Mouse (Mus musculus) liver, embryonic 13.5 days (tissue): ENCODE data around the gene Cdt1. TPM values are rescaled to one million over a fixed set of nuclear protein-coding genes. Genes with fewer than 3 reads are reported as not detected.

Experiments
- ATAC-seq: fragments of 200-750 bp; cut with Nextera tagmentation; 2 replicates; pipeline ENCODE4 v1.8.0; 2017; ENCODE audit warnings: low read depth, mild to moderate bottlenecking, moderate number of reproducible peaks, moderate library complexity
- DNase-seq: peaks from one replicate; pipeline ENCODE4 v3.0.0; 2022
- H3K27ac ChIP-seq: fragments of 300-500 bp; sonication (generic); 2 replicates; pipeline ENCODE4 v1.5.1; 2015; ENCODE audit warnings: moderate library complexity, mild to moderate bottlenecking, inconsistent platforms
- H3K27me3 ChIP-seq: fragments of 300-500 bp; sonication (generic); 2 replicates; pipeline ENCODE4 v1.6.1; 2015; ENCODE audit warnings: mild to moderate bottlenecking, inconsistent platforms
- H3K36me3 ChIP-seq: fragments of 300-500 bp; sonication (generic); 2 replicates; pipeline ENCODE4 v1.6.1; 2015; ENCODE audit warnings: mild to moderate bottlenecking, inconsistent platforms
- H3K4me1 ChIP-seq: fragments of 300-500 bp; sonication (generic); replicated peaks from 2 replicates; pipeline ENCODE4 v1.6.1; 2015; ENCODE audit warnings: inconsistent platforms
- H3K4me2 ChIP-seq: fragments of 300-500 bp; sonication (generic); 2 replicates; pipeline ENCODE4 v1.6.1; 2015; ENCODE audit warnings: inconsistent platforms, mild to moderate bottlenecking, moderate library complexity
- H3K4me3 ChIP-seq: fragments of 300-500 bp; sonication (generic); replicated peaks from 2 replicates; pipeline ENCODE4 v1.5.1; 2015; ENCODE audit warnings: mild to moderate bottlenecking, inconsistent platforms
- H3K9ac ChIP-seq: fragments of 300-500 bp; sonication (generic); 2 replicates; pipeline ENCODE4 v1.6.1; 2015; ENCODE audit warnings: mild to moderate bottlenecking, inconsistent platforms
- H3K9me3 ChIP-seq: fragments of 300-500 bp; sonication (generic); replicated peaks from 2 replicates; pipeline ENCODE4 v1.6.1; 2016; ENCODE audit warnings: inconsistent platforms
- WGBS: fragments of 180-500 bp; shearing (Covaris S2); methylation state at CpG from one replicate; pipeline ENCODE4 v1.1.7; 2015; ENCODE audit not compliant: insufficient replicate concordance; 5-methylcytosine and 5-hydroxymethylcytosine counted together
- polyA plus RNA-seq: library from polyadenylated mRNA; unstranded; fragments of >200 nt; fragmentation: Nextera tagmentation; extraction: Ambion mirVana; gene quantifications from 2 replicates; pipeline ENCODE4 v1.2.1, GENCODE M21; 2015

The Cdt1 gene
- polyA plus RNA-seq, 1 experiment from 2014 or later: 60.6 TPM

GRCm38 (mm10) chr8:122593240-122593639 lies 25.4 kb downstream of the Cdt1 start:
- Histone ChIP-seq H3K4me2 (0 out of 2 replicates have a peak overlapping the region, but pooled peaks have one; percentile 4), H3K27ac (peak overlapping the region; percentile 50), H3K9me3 (no peaks in the 10 kb centered on the region), H3K27me3 (no peaks in the 10 kb centered on the region), H3K36me3 (no peaks in the 10 kb centered on the region), H3K9ac (no peak overlapping the region), H3K4me1 (peaks cover 21% of the 10 kb centered on the region), H3K4me3 (no peak overlapping the region)
- peak; percentile 21 for DNase-seq
- WGBS: 49% methylated on average over 12 of the region's 12 CpGs
- peak; percentile 42; the same call in 1 of the 2 replicates for ATAC-seq

GRCm38 (mm10) chr8:122593783-122594507 lies 26.1 kb downstream of the Cdt1 start:
- Histone ChIP-seq H3K4me2 (0 out of 2 replicates have a peak overlapping the region, but pooled peaks have one; percentile 4), H3K4me3 (no peak overlapping the region), H3K27ac (peak overlapping the region; percentile 50)

GRCm38 (mm10) chr8:122596031-122596430 lies 28.2 kb downstream of the Cdt1 start:
- H3K4me1 ChIP-seq: peaks cover 21% of the 10 kb centered on the region
- H3K4me3 ChIP-seq: no peak overlapping the region
- H3K36me3 ChIP-seq: no peaks in the 10 kb centered on the region
- no peak overlapping the region for H3K9ac ChIP-seq
- H3K9me3 ChIP-seq: no peaks in the 10 kb centered on the region
- H3K27me3 ChIP-seq: no peaks in the 10 kb centered on the region
- no peak overlapping the region for H3K4me2 ChIP-seq
- DNase-seq: no peak
- ATAC-seq: no peak
- WGBS: 42% methylated on average over 4 of the region's 4 CpGs
- H3K27ac ChIP-seq: no peak overlapping the region

More at GRCm38 (mm10) chr8:122593783-122594507, 26.1 kb downstream of the Cdt1 start:
- DNase-seq: no peak
- H3K36me3 ChIP-seq: no peaks in the 10 kb centered on the region
- ATAC-seq: no peak
- H3K9ac ChIP-seq: no peak overlapping the region
- WGBS: 75% methylated on average over 19 of the region's 19 CpGs
- H3K27me3 ChIP-seq: no peaks in the 10 kb centered on the region
- H3K9me3 ChIP-seq: no peaks in the 10 kb centered on the region
- H3K4me1 ChIP-seq: peaks cover 21% of the 10 kb centered on the region

- Histone ChIP-seq H3K27ac (no peak overlapping the region), H3K4me3 (no peak overlapping the region), H3K36me3 (no peaks in the 10 kb centered on the region), H3K4me2 (no peak overlapping the region), H3K27me3 (no peaks in the 10 kb centered on the region), H3K9me3 (no peaks in the 10 kb centered on the region), H3K9ac (no peak overlapping the region), H3K4me1 (no peaks in the 10 kb centered on the region)
- 85% methylated on average over 9 of the region's 9 CpGs for WGBS
- DNase-seq (no peak), ATAC-seq (no peak)
Observed at GRCm38 (mm10) chr8:122600666-122601065, 32.9 kb downstream of the Cdt1 start.

- Histone ChIP-seq H3K27me3 (peaks cover 8% of the 10 kb centered on the region; the same call in 1 of the 2 replicates), H3K27ac (no peak overlapping the region), H3K4me2 (no peak overlapping the region), H3K9me3 (no peaks in the 10 kb centered on the region), H3K36me3 (no peaks in the 10 kb centered on the region), H3K9ac (no peak overlapping the region), H3K4me1 (no peaks in the 10 kb centered on the region), H3K4me3 (no peak overlapping the region)
- ATAC-seq (no peak), DNase-seq (no peak)
- WGBS: 41% methylated on average over 1 of the region's 1 CpGs
Observed at GRCm38 (mm10) chr8:122604640-122605039, 36.8 kb downstream of the Cdt1 start.

- 61% methylated on average over 4 of the region's 4 CpGs for WGBS
- H3K4me2 ChIP-seq: no peak overlapping the region
- DNase-seq (no peak), ATAC-seq (no peak)
- no peak overlapping the region for H3K9ac ChIP-seq
- no peaks in the 10 kb centered on the region for H3K9me3 ChIP-seq
- no peak overlapping the region for H3K4me3 ChIP-seq
- no peaks in the 10 kb centered on the region for H3K36me3 ChIP-seq
- no peak overlapping the region for H3K27ac ChIP-seq
- peaks cover 1% of the 10 kb centered on the region for H3K4me1 ChIP-seq
- H3K27me3 ChIP-seq: peaks cover 8% of the 10 kb centered on the region; the same call in 1 of the 2 replicates
Observed at GRCm38 (mm10) chr8:122605367-122605766, 37.6 kb downstream of the Cdt1 start.

GRCm38 (mm10) chr8:122606810-122607209 lies 39.0 kb downstream of the Cdt1 start:
- Histone ChIP-seq H3K4me2 (no peak overlapping the region), H3K27me3 (peaks cover 8% of the 10 kb centered on the region; the same call in 1 of the 2 replicates), H3K4me3 (no peak overlapping the region), H3K36me3 (no peaks in the 10 kb centered on the region), H3K9ac (no peak overlapping the region), H3K9me3 (no peaks in the 10 kb centered on the region), H3K4me1 (peaks cover 10% of the 10 kb centered on the region), H3K27ac (no peak overlapping the region)
- 79% methylated on average over 11 of the region's 12 CpGs for WGBS
- ATAC-seq: no peak
- DNase-seq: no peak

GRCm38 (mm10) chr8:122610209-122610608 lies 42.4 kb downstream of the Cdt1 start:
- Histone ChIP-seq H3K4me3 (0 out of 2 replicates have a peak overlapping the region, but pooled peaks have one; percentile 77), H3K9me3 (no peaks in the 10 kb centered on the region), H3K4me1 (peaks cover 24% of the 10 kb centered on the region), H3K27me3 (peaks cover 8% of the 10 kb centered on the region; the same call in 1 of the 2 replicates), H3K36me3 (peaks cover 4% of the 10 kb centered on the region; the same call in 1 of the 2 replicates), H3K9ac (no peak overlapping the region), H3K4me2 (peak overlapping the region; percentile 99), H3K27ac (no peak overlapping the region)
- 58% methylated on average over 4 of the region's 4 CpGs for WGBS
- no peak for DNase-seq
- ATAC-seq: no peak

GRCm38 (mm10) chr8:122610612-122611277 lies 42.9 kb downstream of the Cdt1 start:
- ATAC-seq (peak; percentile 33; the same call in 1 of the 2 replicates), DNase-seq (no peak)
- Histone ChIP-seq H3K27me3 (peaks cover 8% of the 10 kb centered on the region; the same call in 1 of the 2 replicates), H3K9ac (peak overlapping the region; percentile 84), H3K27ac (peak overlapping the region; percentile 74), H3K9me3 (no peaks in the 10 kb centered on the region), H3K4me2 (peak overlapping the region; percentile 99), H3K4me3 (peak overlapping the region; percentile 77), H3K36me3 (peaks cover 8% of the 10 kb centered on the region; the same call in 1 of the 2 replicates), H3K4me1 (peaks cover 24% of the 10 kb centered on the region)
- 4% methylated on average over 20 of the region's 20 CpGs for WGBS

- peaks cover 8% of the 10 kb centered on the region; the same call in 1 of the 2 replicates for H3K36me3 ChIP-seq
Observed at GRCm38 (mm10) chr8:122611295-122612133, 43.7 kb downstream of the Cdt1 start, which contains the start of the genes Galns and Trappc2l. Gene Galns, minus strand, starts transcription at chr8:122611463. Gene Trappc2l, plus strand, starts transcription at chr8:122611640.

More at GRCm38 (mm10) chr8:122611295-122612133, 43.7 kb downstream of the Cdt1 start, which contains the start of the genes Galns and Trappc2l:
- DNase-seq (peak; percentile 98), ATAC-seq (peak; percentile 95)
- Histone ChIP-seq H3K27me3 (peaks cover 8% of the 10 kb centered on the region; the same call in 1 of the 2 replicates), H3K9ac (peak within 1 kb of the TSS; percentile 84), H3K4me2 (peak within 1 kb of the TSS; percentile 99), H3K4me1 (peaks cover 24% of the 10 kb centered on the region), H3K4me3 (peak within 1 kb of the TSS; percentile 77), H3K9me3 (no peaks in the 10 kb centered on the region), H3K27ac (peak within 1 kb of the TSS; percentile 83)
- under 1% methylated on average over 57 of the region's 57 CpGs for WGBS
